Mouse (Mus musculus) embryonic facial prominence, embryonic 11.5 days (tissue): ENCODE measurements around the gene Sys1. TPM values are rescaled to one million over a fixed set of nuclear protein-coding genes. Genes with fewer than 3 reads are reported as not detected.
A peak's percentile ranks its signal among the peaks of the same experiment; 100 is the strongest.

Experiments
- ATAC-seq: fragments of 200-750 bp; cut with Nextera tagmentation; replicated peaks from 2 replicates; pipeline ENCODE4 v1.8.0; 2017; ENCODE audit warnings: low read depth; ENCODE audit not compliant: insufficient number of reproducible peaks, low FRiP score, low TSS enrichment
- DNase-seq: peaks from one replicate; pipeline ENCODE4 v3.0.0-alpha.2; 2015; ENCODE audit warnings: low spot score
- H3K27ac ChIP-seq: fragments of 300-500 bp; sonication (generic); replicated peaks from 2 replicates; pipeline ENCODE4 v1.5.1; 2014; ENCODE audit warnings: mild to moderate bottlenecking, low read depth, low read length, control low read depth
- H3K27me3 ChIP-seq: fragments of 300-500 bp; sonication (generic); 2 replicates; pipeline ENCODE4 v1.6.1; 2014; ENCODE audit warnings: mild to moderate bottlenecking, low read length, moderate library complexity, mixed read lengths; ENCODE audit not compliant: control insufficient read depth, insufficient read depth
- H3K36me3 ChIP-seq: fragments of 300-500 bp; sonication (generic); replicated peaks from 2 replicates; pipeline ENCODE4 v1.6.1; 2014; ENCODE audit warnings: low read depth, mild to moderate bottlenecking, low read length, moderate library complexity, mixed read lengths; ENCODE audit not compliant: control insufficient read depth, insufficient read depth
- H3K4me1 ChIP-seq: fragments of 300-500 bp; sonication (generic); 2 replicates; pipeline ENCODE4 v1.6.1; 2014; ENCODE audit warnings: low read length, mixed read lengths; ENCODE audit not compliant: control insufficient read depth, insufficient read depth
- H3K4me2 ChIP-seq: fragments of 300-500 bp; sonication (generic); 2 replicates; pipeline ENCODE4 v1.6.1; 2014; ENCODE audit warnings: low read depth, mild to moderate bottlenecking, control low read depth, low read length, moderate library complexity
- H3K4me3 ChIP-seq: fragments of 300-500 bp; sonication (generic); 2 replicates; pipeline ENCODE4 v1.5.1; 2014; ENCODE audit warnings: low read depth, low read length, control low read depth
- H3K9ac ChIP-seq: fragments of 300-500 bp; sonication (generic); replicated peaks from 2 replicates; pipeline ENCODE4 v1.6.1; 2014; ENCODE audit warnings: mild to moderate bottlenecking, control low read depth, low read length
- H3K9me3 ChIP-seq: fragments of 300-500 bp; sonication (generic); replicated peaks from 2 replicates; pipeline ENCODE4 v1.6.1; 2016; ENCODE audit warnings: mild to moderate bottlenecking, low read length, inconsistent platforms, mixed read lengths; ENCODE audit not compliant: control insufficient read depth
- WGBS: fragments of 180-500 bp; shearing (Covaris S2); extraction: QIAGEN DNeasy Blood & Tissue Kit; methylation state at CpG from one replicate; pipeline ENCODE4 v1.1.7; 2014; 5-methylcytosine and 5-hydroxymethylcytosine counted together
- polyA plus RNA-seq: library from polyadenylated mRNA; unstranded; fragments of >200 nt; fragmentation: Nextera tagmentation; extraction: Ambion mirVana; gene quantifications from 2 replicates; pipeline ENCODE4 v1.2.1, GENCODE M21; 2014

Gene Sys1
- polyA plus RNA-seq, 1 experiment from 2014 or later, result 53.3 TPM

DNA sequence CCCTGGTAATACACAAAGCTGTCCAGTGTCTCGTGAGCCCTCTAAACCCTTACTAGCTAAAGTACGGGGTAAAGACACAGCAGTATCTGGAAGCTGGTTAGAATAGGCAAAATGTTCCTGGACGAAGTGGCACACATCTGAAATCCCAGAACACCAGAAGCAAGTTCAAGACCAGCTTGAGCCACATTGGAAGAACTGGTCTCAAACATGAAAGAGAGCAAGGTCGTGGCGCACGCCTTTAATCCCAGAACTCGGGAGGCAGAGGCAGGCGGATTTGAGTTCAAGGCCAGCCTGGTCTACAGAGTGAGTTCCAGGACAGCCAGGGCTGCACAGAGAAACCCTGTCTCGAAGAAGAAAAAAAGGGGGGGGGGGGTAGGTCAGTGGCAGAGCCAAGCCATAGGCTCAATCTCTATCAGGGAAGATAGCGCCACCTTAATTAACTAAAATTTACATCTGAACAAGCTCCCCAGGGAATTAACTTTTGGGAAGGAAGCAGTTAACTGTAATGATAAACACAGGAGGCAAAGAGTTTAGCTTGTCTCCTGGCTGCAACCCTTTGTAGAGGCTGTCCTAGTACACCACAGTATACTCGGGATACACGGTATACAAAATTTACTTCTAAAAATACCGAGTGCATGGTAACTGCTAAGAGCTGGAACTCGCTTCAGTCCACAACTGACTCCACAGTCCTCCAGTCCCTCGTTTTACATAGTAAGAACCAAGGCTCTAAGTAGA lies 26.7 kb upstream of the Sys1 start:
- Histone ChIP-seq H3K9me3 (no peaks in the 10 kb centered on the region), H3K27me3 (no peaks in the 10 kb centered on the region), H3K4me1 (peaks cover 7% of the 10 kb centered on the region; the same call in 1 of the 2 replicates), H3K36me3 (no peaks in the 10 kb centered on the region), H3K27ac (no peak overlapping the region), H3K9ac (no peak overlapping the region), H3K4me3 (no peak overlapping the region), H3K4me2 (no peak overlapping the region)
- ATAC-seq (no peak), DNase-seq (no peak)
- 43% methylated on average over 15 of the region's 15 CpGs for whole genome bisulfite sequencing

DNA sequence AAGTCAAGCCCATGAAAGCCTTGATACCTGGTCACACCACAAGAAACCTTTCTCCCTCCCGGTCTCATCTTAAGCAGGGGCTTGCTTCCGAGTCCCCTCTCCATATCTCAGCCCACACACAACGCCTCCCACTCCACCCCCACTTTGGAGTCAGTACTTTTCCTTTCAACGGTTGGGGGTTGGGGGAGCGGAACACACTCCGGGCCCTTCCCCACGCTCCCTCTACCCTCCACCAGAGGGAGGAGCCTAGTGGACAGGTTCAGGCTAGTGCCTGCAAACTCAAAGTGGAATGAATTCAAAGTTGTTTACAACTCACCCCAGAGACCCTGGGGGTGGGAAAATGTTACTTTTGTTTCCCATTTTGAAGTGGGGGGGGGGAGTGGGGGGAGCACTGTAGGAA lies 26.1 kb upstream of the Sys1 start:
- 4% methylated on average over 7 of the region's 7 CpGs for WGBS
- no peak overlapping the region for H3K4me3 ChIP-seq
- H3K27me3 ChIP-seq, result no peaks in the 10 kb centered on the region
- ATAC-seq (peak; percentile 53; the same call in 1 of the 2 replicates), DNase-seq (peak; percentile 49)
- no peaks in the 10 kb centered on the region for H3K9me3 ChIP-seq
- H3K4me1 ChIP-seq, result peaks cover 7% of the 10 kb centered on the region; the same call in 1 of the 2 replicates
- no peak overlapping the region for H3K27ac ChIP-seq
- H3K36me3 ChIP-seq, result no peaks in the 10 kb centered on the region
- no peak overlapping the region for H3K4me2 ChIP-seq
- H3K9ac ChIP-seq, result no peak overlapping the region

DNA sequence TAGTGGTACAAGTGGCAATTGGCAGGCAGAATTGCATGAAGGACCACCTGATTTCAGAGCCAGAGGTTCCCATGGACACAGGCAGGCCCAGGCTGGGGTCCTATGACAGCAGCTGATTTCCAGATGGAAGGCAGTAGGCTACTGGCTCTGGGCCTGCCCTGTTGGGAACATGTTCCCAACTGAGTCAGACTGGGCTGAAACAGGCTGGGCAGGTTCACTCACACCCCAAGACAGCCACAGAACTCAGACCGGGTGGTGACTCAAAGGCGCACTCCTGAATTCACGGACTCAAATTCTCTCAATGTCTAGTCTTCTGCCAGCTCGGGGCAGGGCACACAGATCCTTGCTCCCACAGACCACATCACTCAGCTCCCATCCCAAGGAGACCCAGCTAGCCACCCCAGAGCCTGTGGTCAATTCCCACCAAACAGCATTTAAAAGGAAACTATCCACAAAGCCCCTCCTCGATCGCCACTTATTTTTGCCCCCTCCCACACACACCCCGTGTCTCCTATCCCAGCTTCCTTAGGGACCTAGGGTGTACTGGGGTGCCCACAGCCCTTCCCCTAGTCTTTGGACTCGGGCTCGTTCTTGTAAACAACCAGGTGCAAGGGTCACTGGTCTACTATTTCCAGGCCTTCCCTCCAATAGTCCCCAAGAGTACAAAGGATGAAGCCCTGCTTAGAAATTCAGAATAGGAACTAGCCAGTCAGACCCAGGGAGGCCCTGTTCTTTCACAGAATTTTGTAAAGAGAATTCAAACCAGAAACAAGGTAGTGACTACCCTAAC lies 24.9 kb upstream of the Sys1 start:
- no peaks in the 10 kb centered on the region for H3K9me3 ChIP-seq
- no peak overlapping the region for H3K4me3 ChIP-seq
- 51% methylated on average over 9 of the region's 9 CpGs for WGBS
- no peaks in the 10 kb centered on the region for H3K36me3 ChIP-seq
- ATAC-seq (no peak), DNase-seq (no peak)
- H3K27ac ChIP-seq, result no peak overlapping the region
- H3K4me1 ChIP-seq, result peaks cover 13% of the 10 kb centered on the region
- H3K9ac ChIP-seq, result no peak overlapping the region
- H3K4me2 ChIP-seq, result no peak overlapping the region
- H3K27me3 ChIP-seq, result no peaks in the 10 kb centered on the region

DNA sequence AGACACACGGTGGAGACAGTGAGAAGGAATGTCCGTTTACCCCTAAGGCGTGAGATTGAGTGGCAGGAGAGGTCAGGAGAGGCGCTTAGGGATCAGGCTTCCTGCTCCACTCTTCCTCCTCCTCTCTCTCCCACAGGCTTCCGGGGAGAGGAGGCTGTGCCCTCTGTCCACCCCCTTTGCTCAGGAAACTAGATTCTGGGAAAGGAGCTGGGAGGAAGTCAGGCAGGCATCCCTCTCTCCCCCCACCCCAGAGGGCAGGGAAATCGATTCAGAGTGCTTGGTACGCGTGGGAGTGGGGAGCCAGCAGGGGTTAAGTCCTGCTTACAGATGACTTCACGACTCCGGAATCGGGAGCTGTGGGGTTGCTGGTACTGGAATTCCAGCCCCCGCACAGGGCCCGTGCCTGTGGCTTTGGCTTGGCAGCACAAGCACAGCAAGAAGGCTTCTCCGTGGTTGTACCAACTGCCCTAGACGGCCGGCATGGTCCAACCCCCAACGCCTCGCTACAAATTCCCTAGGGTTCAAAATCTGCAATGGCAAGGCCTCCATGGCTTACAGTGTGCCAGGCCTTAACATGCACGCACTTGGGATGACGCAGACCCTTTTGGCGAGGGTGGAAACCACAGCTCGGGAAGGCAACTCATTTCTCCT lies 24.1 kb upstream of the Sys1 start:
- no peaks in the 10 kb centered on the region for H3K27me3 ChIP-seq
- H3K36me3 ChIP-seq, result no peaks in the 10 kb centered on the region
- H3K9ac ChIP-seq, result peak overlapping the region; percentile 43
- 21% methylated on average over 22 of the region's 22 CpGs for WGBS
- H3K9me3 ChIP-seq, result no peaks in the 10 kb centered on the region
- H3K4me1 ChIP-seq, result peaks cover 13% of the 10 kb centered on the region
- H3K27ac ChIP-seq, result no peak overlapping the region
- no peak for ATAC-seq
- H3K4me3 ChIP-seq, result no peak overlapping the region
- H3K4me2 ChIP-seq, result no peak overlapping the region
- DNase-seq, result no peak

DNA sequence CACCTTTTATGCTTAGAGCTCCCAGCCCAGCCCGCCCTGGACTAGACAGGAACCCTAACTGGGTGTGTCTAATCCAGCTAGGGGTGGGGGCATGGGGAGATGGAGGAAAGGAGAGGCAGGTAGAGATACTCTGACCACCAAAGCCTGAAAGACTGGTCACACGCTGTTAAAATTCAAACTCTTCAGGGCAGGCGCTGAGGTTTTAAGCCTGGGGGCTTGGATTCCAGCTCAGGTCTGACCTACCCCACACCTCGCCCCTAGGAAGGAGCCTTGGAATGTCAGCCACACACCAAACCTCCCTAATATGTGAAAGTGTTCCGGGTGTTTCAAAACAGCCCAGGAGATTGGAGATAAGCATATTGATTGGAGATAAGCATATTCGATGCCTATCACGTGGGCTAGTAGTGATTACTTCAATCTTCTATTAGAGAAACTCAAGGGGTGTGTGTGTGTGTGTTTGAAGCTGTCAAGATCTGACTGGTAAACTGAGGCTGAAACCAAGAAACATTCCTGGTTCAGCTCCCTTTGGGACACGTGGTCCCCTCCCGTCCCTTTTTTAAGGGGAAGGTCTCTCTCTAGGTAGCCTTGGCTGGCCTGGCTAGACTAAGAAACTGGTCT lies 23.4 kb upstream of the Sys1 start:
- no peak overlapping the region for H3K27ac ChIP-seq
- H3K4me2 ChIP-seq, result no peak overlapping the region
- no peaks in the 10 kb centered on the region for H3K9me3 ChIP-seq
- 76% methylated on average over 9 of the region's 9 CpGs for WGBS
- H3K4me1 ChIP-seq, result peaks cover 13% of the 10 kb centered on the region
- H3K27me3 ChIP-seq, result no peaks in the 10 kb centered on the region
- H3K4me3 ChIP-seq, result no peak overlapping the region
- H3K36me3 ChIP-seq, result no peaks in the 10 kb centered on the region
- no peak for DNase-seq
- no peak for ATAC-seq
- H3K9ac ChIP-seq, result no peak overlapping the region

DNA sequence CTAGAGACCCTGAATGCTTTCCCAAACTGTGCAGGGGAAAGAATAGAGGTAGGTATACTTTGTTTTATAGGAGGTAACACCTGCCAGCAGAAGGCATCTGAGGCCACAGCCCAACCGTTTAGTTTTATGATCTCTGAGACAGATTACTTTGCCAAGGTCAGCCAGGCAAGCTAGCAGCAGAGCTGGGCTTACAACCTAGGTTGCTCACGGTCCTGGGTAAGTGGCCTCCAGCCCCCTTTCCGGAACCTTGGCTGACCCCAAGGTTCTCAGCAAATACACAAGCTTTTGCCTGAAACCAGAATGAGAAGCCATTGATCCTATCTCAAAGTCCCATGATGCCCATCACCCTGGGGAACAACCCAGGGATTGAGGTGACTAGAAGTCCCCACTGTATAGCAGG lies 22.1 kb upstream of the Sys1 start:
- no peak for ATAC-seq

DNA sequence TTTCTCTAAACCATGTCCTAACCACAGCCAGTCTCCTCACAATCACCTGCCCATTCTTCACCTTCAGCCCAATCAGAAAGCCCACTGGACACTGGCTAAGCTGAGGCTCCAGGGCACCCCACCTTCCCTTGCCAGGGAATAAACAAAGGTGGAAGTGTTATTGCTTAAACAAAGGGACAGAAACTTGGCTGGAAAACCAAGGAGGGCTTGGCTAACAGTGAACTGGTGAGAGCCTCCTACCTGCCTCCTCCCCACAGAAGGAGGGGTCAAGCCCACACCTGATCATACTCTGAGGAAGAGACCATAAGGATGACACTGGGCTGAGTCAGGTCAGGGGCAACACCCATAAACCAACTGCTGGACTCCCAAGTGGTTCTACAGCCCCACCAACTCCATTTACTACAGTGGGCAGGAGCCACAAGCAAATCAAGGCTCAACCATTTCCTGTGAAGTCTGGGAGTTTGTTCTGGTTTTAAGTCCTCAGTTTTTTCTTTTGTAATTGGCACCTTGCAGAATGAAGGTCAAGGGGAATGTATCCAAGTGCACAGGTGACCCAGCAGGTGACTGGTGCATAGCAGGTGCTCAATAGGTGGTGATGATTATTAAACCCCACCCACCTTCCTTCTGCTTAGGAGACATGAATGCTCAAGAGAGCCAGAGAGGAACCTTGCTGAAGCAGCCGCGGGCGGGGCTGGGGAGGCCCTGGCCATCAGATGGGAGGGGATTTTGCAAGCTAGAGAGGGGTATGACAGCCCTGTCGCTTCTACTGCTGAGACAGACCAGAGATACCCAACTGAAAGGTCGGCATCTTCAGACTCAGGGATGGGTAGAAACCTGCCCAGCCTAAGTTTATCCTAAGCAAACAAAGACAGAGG lies 21.3 kb upstream of the Sys1 start:
- Histone ChIP-seq H3K9me3 (no peaks in the 10 kb centered on the region), H3K27me3 (no peaks in the 10 kb centered on the region), H3K36me3 (no peaks in the 10 kb centered on the region), H3K27ac (no peak overlapping the region), H3K9ac (no peak overlapping the region), H3K4me2 (no peak overlapping the region), H3K4me3 (no peak overlapping the region), H3K4me1 (peaks cover 13% of the 10 kb centered on the region)
- DNase-seq, result no peak
- WGBS, result 23% methylated on average over 5 of the region's 5 CpGs
- no peak for ATAC-seq

More for the DNA sequence above, 22.1 kb upstream of the Sys1 start:
- H3K4me3 ChIP-seq, result no peak overlapping the region
- H3K27me3 ChIP-seq, result no peaks in the 10 kb centered on the region
- peaks cover 13% of the 10 kb centered on the region for H3K4me1 ChIP-seq
- H3K36me3 ChIP-seq, result no peaks in the 10 kb centered on the region
- no peaks in the 10 kb centered on the region for H3K9me3 ChIP-seq
- H3K4me2 ChIP-seq, result no peak overlapping the region
- H3K27ac ChIP-seq, result no peak overlapping the region
- DNase-seq, result no peak
- WGBS, result 80% methylated on average over 3 of the region's 3 CpGs
- H3K9ac ChIP-seq, result no peak overlapping the region
